Mouse (Mus musculus) brain, adult 2 months (tissue): ENCODE results near the gene Cwc15.

Experiments used
- DNase-seq: peaks from one replicate; pipeline ENCODE4 v3.0.0; 2011; ENCODE audit warnings: low read depth, low spot score

Gene Cwc15

GRCm38 (mm10) chr9:14547584-14548365, 47.4 kb downstream of the Cwc15 start:
- DNase-seq: peak; percentile 44

DNA sequence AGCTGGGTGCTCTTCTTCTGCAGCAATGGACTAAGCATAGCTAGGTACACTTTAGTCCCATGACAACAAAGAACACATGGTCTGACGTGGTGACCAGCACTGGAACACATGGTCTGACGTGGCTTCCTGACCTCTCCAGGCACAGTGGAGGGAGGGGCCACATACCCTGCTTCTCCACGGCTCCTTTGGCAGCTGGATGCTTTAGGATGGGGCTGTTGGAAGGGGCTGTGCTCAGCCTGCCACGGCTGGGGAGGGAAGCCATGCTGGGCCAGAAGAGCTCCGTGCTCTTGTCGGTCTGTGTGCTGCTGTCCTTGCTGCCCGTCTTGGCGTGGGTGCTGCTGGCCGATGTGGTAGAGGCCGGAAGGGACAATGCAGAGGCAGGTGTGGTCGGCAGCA, 47.9 kb downstream of the Cwc15 start:
- DNase-seq: no peak

GRCm38 (mm10) chr9:14558332-14558731, 57.9 kb downstream of the Cwc15 start:
- no peak for DNase-seq

DNA sequence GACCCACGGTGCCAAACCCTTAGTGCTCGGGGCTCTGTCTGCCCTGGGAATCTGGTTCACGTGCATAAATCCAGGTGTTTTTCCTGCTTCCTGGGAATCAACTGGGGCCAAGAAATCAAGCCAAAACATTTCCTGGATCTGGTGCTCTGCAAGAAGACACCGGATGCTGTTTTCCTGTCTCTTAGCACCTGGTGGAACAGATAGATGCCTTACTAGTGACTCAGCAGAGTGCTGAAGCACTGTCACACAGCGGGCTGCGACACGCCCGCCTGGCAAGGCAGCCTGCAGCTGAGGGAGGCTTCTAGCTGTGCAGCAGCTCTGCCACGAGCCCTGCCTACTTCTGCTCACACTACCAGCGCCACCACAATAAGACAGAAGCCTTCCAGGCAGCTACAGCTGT, 59.0 kb downstream of the Cwc15 start:
- DNase-seq: peak; percentile 91

- peak; percentile 53 for DNase-seq
These were observed 59.6 kb downstream of the Cwc15 start for GRCm38 (mm10) chr9:14559996-14560395.
